ENCODE assay signal across 7 mouse cellular contexts in the genomic region with DNA sequence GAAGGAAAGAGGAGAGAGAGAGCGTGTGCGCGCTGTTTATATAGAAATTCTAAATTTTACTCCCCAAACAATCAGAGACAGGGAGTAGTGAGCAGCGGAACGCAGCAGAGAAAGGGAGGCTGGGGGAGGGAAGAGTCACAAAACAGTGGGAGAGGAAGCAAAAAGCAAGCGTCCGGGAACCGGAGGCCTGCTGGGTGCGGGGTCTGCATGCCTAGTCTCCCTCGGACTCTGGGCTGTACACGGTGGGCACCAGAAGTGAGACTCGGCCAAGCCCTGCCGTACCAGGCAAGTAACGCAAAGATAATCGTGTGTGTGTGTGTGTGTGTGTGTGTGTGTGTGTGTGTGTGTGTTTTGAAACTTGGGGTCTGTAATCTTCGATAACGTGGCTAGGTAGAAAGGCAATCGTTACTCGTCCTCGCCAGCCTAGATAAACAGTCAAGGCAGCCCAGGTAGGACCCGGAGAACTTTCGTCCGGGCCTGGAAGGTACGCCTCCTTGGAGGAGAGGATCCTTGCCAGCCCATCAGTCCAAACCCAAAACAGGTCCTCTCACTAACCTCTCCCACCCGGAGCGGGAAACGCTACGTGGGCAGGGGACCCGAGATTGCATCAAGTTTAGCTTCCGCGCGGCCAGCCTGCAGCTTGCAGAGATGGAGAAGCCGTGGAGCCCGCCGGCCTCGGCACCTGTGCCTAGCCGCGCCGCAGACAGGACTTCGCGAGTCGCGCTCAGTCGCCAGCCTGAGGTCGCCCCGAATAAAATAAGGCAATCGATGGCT. TPM values are rescaled to one million over a fixed set of nuclear protein-coding genes. Genes with fewer than 3 reads are reported as not detected.
DNase-seq lines count a peak whose midpoint lies in the region; ATAC-seq lines count a peak whose summit lies in the region.

No protein-coding gene starts in this region.

- H3K4me1 ChIP-seq in embryonic facial prominence, embryonic 14.5 days (ENCODE audit: control insufficient read depth, insufficient read depth, low read length), result peaks cover 4% of the 10 kb centered on the region; the same call in 1 of the 2 replicates
- peaks cover 14% of the 10 kb centered on the region for H3K4me1 ChIP-seq in hindbrain, embryonic 16.5 days (ENCODE audit: control insufficient read depth, insufficient read depth, low read depth, low read length)
- H3K4me1 ChIP-seq in liver, embryonic 12.5 days, result peaks cover 10% of the 10 kb centered on the region
- H3K4me1 ChIP-seq in stomach, embryonic 14.5 days (ENCODE audit: control insufficient read depth, insufficient read depth, low read length), result peaks cover 7% of the 10 kb centered on the region; the same call in 1 of the 2 replicates

- peak overlapping the region; percentile 79 for H3K9ac ChIP-seq in embryonic facial prominence, embryonic 14.5 days (ENCODE audit: low read depth, low read length)
- H3K9ac ChIP-seq in hindbrain, embryonic 16.5 days (ENCODE audit: low read depth, low read length), result peak overlapping the region; percentile 91
- peak overlapping the region; percentile 45 for H3K9ac ChIP-seq in liver, embryonic 12.5 days
- H3K9ac ChIP-seq in stomach, embryonic 14.5 days (replicated peaks; ENCODE audit: low read depth, low read length), result peak overlapping the region; percentile 64

- H3K36me3 ChIP-seq in embryonic facial prominence, embryonic 14.5 days (ENCODE audit: control insufficient read depth, insufficient read depth, low read length), result no peaks in the 10 kb centered on the region
- H3K36me3 ChIP-seq in hindbrain, embryonic 16.5 days (ENCODE audit: control insufficient read depth, insufficient read depth, low read length), result no peaks in the 10 kb centered on the region
- no peaks in the 10 kb centered on the region for H3K36me3 ChIP-seq in liver, embryonic 12.5 days
- no peaks in the 10 kb centered on the region for H3K36me3 ChIP-seq in stomach, embryonic 14.5 days (ENCODE audit: control insufficient read depth, insufficient read depth, low read length)

- peaks cover 9% of the 10 kb centered on the region for H3K27me3 ChIP-seq in embryonic facial prominence, embryonic 14.5 days (replicated peaks; ENCODE audit: control insufficient read depth, insufficient read depth, low read length)
- H3K27me3 ChIP-seq in hindbrain, embryonic 16.5 days (replicated peaks; ENCODE audit: control insufficient read depth, insufficient read depth, low read length), result no peaks in the 10 kb centered on the region
- H3K27me3 ChIP-seq in liver, embryonic 12.5 days (replicated peaks), result peaks cover 88% of the 10 kb centered on the region
- H3K27me3 ChIP-seq in stomach, embryonic 14.5 days (ENCODE audit: control insufficient read depth, insufficient read depth, low read length), result no peaks in the 10 kb centered on the region

- ATAC-seq in embryonic facial prominence, embryonic 14.5 days (ENCODE audit: low read depth), result no peak
- peak; percentile 3 for ATAC-seq in hindbrain, embryonic 16.5 days
- 0 out of 2 replicates have a peak, but pooled peaks have one; percentile 13 for ATAC-seq in liver, embryonic 12.5 days
- ATAC-seq in stomach, embryonic 14.5 days (ENCODE audit: insufficient number of reproducible peaks, insufficient read depth, low FRiP score, low read depth), result no peak

- peak overlapping the region; percentile 85 for H3K4me2 ChIP-seq in embryonic facial prominence, embryonic 14.5 days (ENCODE audit: low read depth, low read length)
- H3K4me2 ChIP-seq in hindbrain, embryonic 16.5 days (ENCODE audit: low read length), result peak overlapping the region; percentile 69
- H3K4me2 ChIP-seq in liver, embryonic 12.5 days, result peak overlapping the region; percentile 56
- peak overlapping the region; percentile 60 for H3K4me2 ChIP-seq in stomach, embryonic 14.5 days (replicated peaks; ENCODE audit: low read depth, low read length)

- peak overlapping the region; percentile 91 for H3K27ac ChIP-seq in embryonic facial prominence, embryonic 14.5 days (replicated peaks; ENCODE audit: low read depth, low read length)
- peak overlapping the region; percentile 98 for H3K27ac ChIP-seq in hindbrain, embryonic 16.5 days (ENCODE audit: low read depth, low read length)
- H3K27ac ChIP-seq in liver, embryonic 12.5 days, result peak overlapping the region; percentile 54
- peak overlapping the region; percentile 87 for H3K27ac ChIP-seq in stomach, embryonic 14.5 days (ENCODE audit: low read length)

- peak; percentile 39 for DNase-seq in ovary, postnatal 10 days (ENCODE audit: low spot score)
- DNase-seq in ovary, adult 18-20 months (ENCODE audit: low spot score), result no peak
- DNase-seq in brain, adult 2 months (ENCODE audit: low read depth, low spot score), result peak; percentile 73
- no peak for DNase-seq in embryonic facial prominence, embryonic 14.5 days (ENCODE audit: low spot score)

- peak overlapping the region; percentile 81 for H3K4me3 ChIP-seq in embryonic facial prominence, embryonic 14.5 days (ENCODE audit: low read depth, low read length)
- H3K4me3 ChIP-seq in hindbrain, embryonic 16.5 days (ENCODE audit: low read length), result peak overlapping the region; percentile 80
- H3K4me3 ChIP-seq in liver, embryonic 12.5 days, result peak overlapping the region; percentile 42
- H3K4me3 ChIP-seq in stomach, embryonic 14.5 days (ENCODE audit: low read depth, low read length), result peak overlapping the region; percentile 81

- H3K9me3 ChIP-seq in embryonic facial prominence, embryonic 14.5 days (ENCODE audit: control insufficient read depth, low read length), result no peaks in the 10 kb centered on the region
- no peaks in the 10 kb centered on the region for H3K9me3 ChIP-seq in hindbrain, embryonic 16.5 days (ENCODE audit: control insufficient read depth, low read length)
- H3K9me3 ChIP-seq in liver, embryonic 12.5 days (replicated peaks), result no peaks in the 10 kb centered on the region
- no peaks in the 10 kb centered on the region for H3K9me3 ChIP-seq in stomach, embryonic 14.5 days (ENCODE audit: control insufficient read depth, low read depth, low read length)

- under 1% methylated on average over 37 of the region's 47 CpGs for WGBS in embryonic facial prominence, embryonic 14.5 days
- WGBS in hindbrain, embryonic 16.5 days, result under 1% methylated on average over 47 of the region's 47 CpGs
- 3% methylated on average over 47 of the region's 47 CpGs for WGBS in liver, embryonic 12.5 days (ENCODE audit: insufficient replicate concordance)
- under 1% methylated on average over 47 of the region's 47 CpGs for WGBS in stomach, embryonic 14.5 days

RNA-seq across cellular contexts. Expression of gene Nr2f1, which starts 3.2 kb away (rescaled TPM):
- polyA plus RNA-seq in embryonic facial prominence, embryonic 14.5 days (2014; fragmentation: Nextera tagmentation; extraction: Ambion mirVana), result 17.9 and 19.4 TPM in 2 replicates
- polyA plus RNA-seq in hindbrain, embryonic 16.5 days (2015; fragmentation: Nextera tagmentation; extraction: Ambion mirVana), result 42.9 and 44.3 TPM in 2 replicates
- polyA plus RNA-seq in liver, embryonic 12.5 days (2016; fragmentation: Nextera tagmentation; extraction: Ambion mirVana), result 1.5 and 1.7 TPM in 2 replicates
- 30.1 and 31.4 TPM in 2 replicates for polyA plus RNA-seq in stomach, embryonic 14.5 days (2014; fragmentation: Nextera tagmentation; extraction: Ambion mirVana)

Comparison
In these comparisons a context has a peak if more than half of its experiments do, and no peak if none do; other contexts are left out.
1. DNase-seq: peak in ovary, postnatal 10 days (single experiment) and brain, adult 2 months (single experiment); none in ovary, adult 18-20 months (single experiment) and embryonic facial prominence, embryonic 14.5 days (single experiment).
2. ATAC-seq: peak in hindbrain, embryonic 16.5 days (single experiment) and liver, embryonic 12.5 days (single experiment); none in embryonic facial prominence, embryonic 14.5 days (single experiment) and stomach, embryonic 14.5 days (single experiment).
3. Peak in every context shown above with its lines, with median percentiles within 50 percentile points of each other: H3K27ac ChIP-seq, H3K4me2 ChIP-seq, H3K4me3 ChIP-seq and H3K9ac ChIP-seq.